Mouse (Mus musculus) myocyte (in vitro differentiated cells): ENCODE measurements around the gene Hormad2.

Experiments used
- CEBPB ChIP-seq: IDR thresholded peaks from 2 replicates; pipeline ENCODE4 v1.6.1; 2011; ENCODE audit warnings: mild to moderate bottlenecking, moderate library complexity; ENCODE audit not compliant: poor library complexity, insufficient read depth, severe bottlenecking
- E2F4 ChIP-seq: IDR thresholded peaks from one replicate; pipeline ENCODE4 v1.6.1; 2011; ENCODE audit warnings: mild to moderate bottlenecking, control low read depth, moderate library complexity; ENCODE audit not compliant: insufficient read depth
- MAX ChIP-seq: IDR thresholded peaks from one replicate; pipeline ENCODE4 v1.6.1; 2011; ENCODE audit warnings: low read depth, mild to moderate bottlenecking, control low read depth
- MYOD1 ChIP-seq, 3 experiments: IDR thresholded peaks; one replicate each; pipeline ENCODE4 v1.6.1; 2011; ENCODE audit warnings: control low read depth in 2 of 3, low read depth in 2 of 3, mild to moderate bottlenecking in 2 of 3, moderate library complexity in 1 of 3; ENCODE audit not compliant: insufficient read length in 2 of 3, control insufficient read depth in 1 of 3
- MYOG ChIP-seq, 3 experiments: IDR thresholded peaks; one replicate each; pipeline ENCODE4 v1.6.1; 2011; ENCODE audit warnings: control low read depth in 2 of 3, low read depth in 2 of 3, mild to moderate bottlenecking in 2 of 3; ENCODE audit not compliant: insufficient read length in 2 of 3, control insufficient read depth in 1 of 3, insufficient read depth in 1 of 3
- POLR2A ChIP-seq: IDR thresholded peaks from one replicate; pipeline ENCODE4 v1.6.1; 2011; ENCODE audit warnings: low read depth, mild to moderate bottlenecking, control low read depth, moderate library complexity; ENCODE audit not compliant: insufficient read length
- POLR2AphosphoS2 ChIP-seq: IDR thresholded peaks from one replicate; pipeline ENCODE4 v1.6.1; 2011; ENCODE audit warnings: low read depth, control low read depth; ENCODE audit not compliant: insufficient read length
- REST ChIP-seq: IDR thresholded peaks from one replicate; pipeline ENCODE4 v1.6.1; 2011; ENCODE audit warnings: mild to moderate bottlenecking, control low read depth, moderate library complexity; ENCODE audit not compliant: insufficient read depth, insufficient read length
- TCF12 ChIP-seq: IDR thresholded peaks from one replicate; pipeline ENCODE4 v1.6.1; 2011; ENCODE audit warnings: mild to moderate bottlenecking, control low read depth; ENCODE audit not compliant: poor library complexity, insufficient read depth, severe bottlenecking
- TCF3 ChIP-seq: IDR thresholded peaks from one replicate; pipeline ENCODE4 v1.6.1; 2011; ENCODE audit warnings: low read depth, control low read depth; ENCODE audit not compliant: insufficient read length

GRCm38 (mm10) chr11:4476184-4476697 is 35.3 kb upstream of the Hormad2 start:
- no peak for TF ChIP-seq POLR2A
- no peak for TF ChIP-seq CEBPB
- no peak for TF ChIP-seq MYOG (IDR thresholded peaks at IDR 0.05; ENCODE audit: control insufficient read depth in 1 of 3, insufficient read depth in 1 of 3, insufficient read length in 2 of 3, low read depth in 2 of 3)
- no peak for TF ChIP-seq E2F4
- TF ChIP-seq MYOD1 (IDR thresholded peaks at IDR 0.05; ENCODE audit: control insufficient read depth in 1 of 3, insufficient read length in 2 of 3, low read depth in 2 of 3), result no peak
- TF ChIP-seq TCF12, result no peak
- no peak for TF ChIP-seq POLR2AphosphoS2
- TF ChIP-seq MAX, result no peak
- TF ChIP-seq TCF3, result no peak
- TF ChIP-seq REST, result no peak
